Mouse (Mus musculus) midbrain, postnatal 0 days (tissue): ENCODE results near the gene Zdhhc8. TPM values are rescaled to one million over a fixed set of nuclear protein-coding genes. Genes with fewer than 3 reads are reported as not detected.

Source experiments
- ATAC-seq: fragments of 200-750 bp; cut with Nextera tagmentation; 2 replicates; pipeline ENCODE4 v1.8.0; 2017; ENCODE audit warnings: moderate number of reproducible peaks, mild to moderate bottlenecking, moderate TSS enrichment, moderate library complexity; ENCODE audit not compliant: low FRiP score
- DNase-seq: peaks from one replicate; pipeline ENCODE4 v3.0.0-alpha.2; 2015; ENCODE audit warnings: low spot score
- H3K27ac ChIP-seq: fragments of 300-500 bp; sonication (generic); 2 replicates; pipeline ENCODE4 v1.5.1; 2014; ENCODE audit warnings: low read depth, mild to moderate bottlenecking, low read length, mixed read lengths
- H3K27me3 ChIP-seq: fragments of 300-500 bp; sonication (generic); 2 replicates; pipeline ENCODE4 v1.6.1; 2014; ENCODE audit warnings: low read length, control low read depth, mixed read lengths; ENCODE audit not compliant: insufficient read depth
- H3K36me3 ChIP-seq: fragments of 300-500 bp; sonication (generic); 2 replicates; pipeline ENCODE4 v1.6.1; 2014; ENCODE audit warnings: low read length, control low read depth, mixed read lengths; ENCODE audit not compliant: insufficient read depth
- H3K4me1 ChIP-seq: fragments of 300-500 bp; sonication (generic); 2 replicates; pipeline ENCODE4 v1.6.1; 2014; ENCODE audit warnings: mild to moderate bottlenecking, control low read depth, antibody characterized with exemption, low read length, mixed read lengths; ENCODE audit not compliant: insufficient read depth
- H3K4me2 ChIP-seq: fragments of 300-500 bp; sonication (generic); 2 replicates; pipeline ENCODE4 v1.6.1; 2014; ENCODE audit warnings: low read depth, mild to moderate bottlenecking, low read length, mixed read lengths; ENCODE audit not compliant: poor library complexity, severe bottlenecking
- H3K4me3 ChIP-seq: fragments of 300-500 bp; sonication (generic); 2 replicates; pipeline ENCODE4 v1.5.1; 2014; ENCODE audit warnings: low read depth, mild to moderate bottlenecking, low read length, moderate library complexity
- H3K9ac ChIP-seq: fragments of 300-500 bp; sonication (generic); replicated peaks from 2 replicates; pipeline ENCODE4 v1.6.1; 2014; ENCODE audit warnings: mild to moderate bottlenecking, low read length, moderate library complexity, mixed read lengths; ENCODE audit not compliant: poor library complexity, severe bottlenecking
- H3K9me3 ChIP-seq: fragments of 300-500 bp; sonication (generic); 2 replicates; pipeline ENCODE4 v1.6.1; 2016; ENCODE audit warnings: low read length, control low read depth
- CTCF ChIP-seq: IDR thresholded peaks from 2 replicates; pipeline ENCODE4 v1.5.1; 2016; ENCODE audit warnings: antibody characterized with exemption, mild to moderate bottlenecking
- WGBS: fragments of 180-500 bp; shearing (Covaris S2); extraction: QIAGEN DNeasy Blood & Tissue Kit; methylation state at CpG from one replicate; pipeline ENCODE4 v1.1.7; 2014; 5-methylcytosine and 5-hydroxymethylcytosine counted together
- microRNA counts: library from miRNA; unstranded; fragments of <30 nt; microRNA quantifications from one replicate; lab custom pipeline; 2015
- microRNA-seq: library from miRNA; unstranded; fragments of <30 nt; microRNA quantifications from one replicate; pipeline ENCODE4, GENCODE M21; 2016; ENCODE audit warnings: borderline number of aligned reads
- polyA plus RNA-seq: library from polyadenylated mRNA; unstranded; fragments of >200 nt; fragmentation: Nextera tagmentation; extraction: Ambion mirVana; gene quantifications from 2 replicates; pipeline ENCODE4 v1.2.1, GENCODE M21; 2015
- total RNA-seq: library from RNA; depleted of rRNA; stranded (reverse); fragments of >200 nt; gene quantifications from 2 replicates; pipeline ENCODE4 v1.2.3, GENCODE M21; 2014; rRNA removed

The Zdhhc8 gene
- total and polyA plus RNA-seq, 2 experiments from 2014 or later: 13.8 to 41.2 TPM

GRCm38 (mm10) chr16:18175817-18176541 is 59.0 kb downstream of the Zdhhc8 start:
- H3K27ac ChIP-seq: no peak overlapping the region
- ATAC-seq (no peak), DNase-seq (no peak)
- no peaks in the 10 kb centered on the region for H3K36me3 ChIP-seq
- H3K9ac ChIP-seq: no peak overlapping the region
- no peaks in the 10 kb centered on the region for H3K27me3 ChIP-seq
- 62% methylated on average over 6 of the region's 6 CpGs for WGBS
- no peaks in the 10 kb centered on the region for H3K9me3 ChIP-seq
- no peak overlapping the region for H3K4me2 ChIP-seq
- H3K4me1 ChIP-seq: no peaks in the 10 kb centered on the region
- TF ChIP-seq CTCF: no peak
- H3K4me3 ChIP-seq: no peak overlapping the region

- TF ChIP-seq CTCF: no peak
- H3K27me3 ChIP-seq: no peaks in the 10 kb centered on the region
- DNase-seq: no peak
- no peaks in the 10 kb centered on the region for H3K36me3 ChIP-seq
- 57% methylated on average over 11 of the region's 11 CpGs for WGBS
- H3K9ac ChIP-seq: no peak overlapping the region
- no peaks in the 10 kb centered on the region for H3K4me1 ChIP-seq
- no peak overlapping the region for H3K27ac ChIP-seq
- no peaks in the 10 kb centered on the region for H3K9me3 ChIP-seq
- no peak overlapping the region for H3K4me3 ChIP-seq
- no peak overlapping the region for H3K4me2 ChIP-seq
- ATAC-seq: no peak
Measured at GRCm38 (mm10) chr16:18173788-18174187, 61.1 kb downstream of the Zdhhc8 start.

DNA sequence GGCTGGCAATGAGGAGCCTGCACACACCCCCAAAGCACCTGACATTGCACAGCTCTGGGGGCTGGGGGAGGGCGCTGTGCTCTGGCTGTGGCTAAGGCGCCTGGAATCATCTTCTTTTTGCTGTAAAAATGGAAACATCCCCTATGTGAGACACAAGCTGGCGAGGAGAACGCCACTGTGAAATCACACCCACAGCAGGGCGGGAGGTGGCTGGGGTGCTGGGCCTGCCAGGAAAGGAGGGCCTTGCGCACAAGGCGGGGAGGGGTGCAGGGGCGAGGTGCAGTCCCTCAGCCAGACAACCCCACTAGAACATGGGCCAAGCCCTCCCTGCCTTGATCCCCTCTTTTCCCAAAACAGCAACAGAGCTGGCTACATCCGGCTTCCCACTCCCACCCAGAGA is 61.7 kb downstream of the Zdhhc8 start:
- 77% methylated on average over 9 of the region's 9 CpGs for WGBS
- DNase-seq (no peak), ATAC-seq (no peak)
- no peaks in the 10 kb centered on the region for H3K9me3 ChIP-seq
- H3K4me3 ChIP-seq: no peak overlapping the region
- no peaks in the 10 kb centered on the region for H3K4me1 ChIP-seq
- no peak overlapping the region for H3K9ac ChIP-seq
- no peaks in the 10 kb centered on the region for H3K27me3 ChIP-seq
- no peak for TF ChIP-seq CTCF
- no peaks in the 10 kb centered on the region for H3K36me3 ChIP-seq
- H3K27ac ChIP-seq: 0 out of 2 replicates have a peak overlapping the region, but pooled peaks have one; percentile 8
- H3K4me2 ChIP-seq: no peak overlapping the region

DNA sequence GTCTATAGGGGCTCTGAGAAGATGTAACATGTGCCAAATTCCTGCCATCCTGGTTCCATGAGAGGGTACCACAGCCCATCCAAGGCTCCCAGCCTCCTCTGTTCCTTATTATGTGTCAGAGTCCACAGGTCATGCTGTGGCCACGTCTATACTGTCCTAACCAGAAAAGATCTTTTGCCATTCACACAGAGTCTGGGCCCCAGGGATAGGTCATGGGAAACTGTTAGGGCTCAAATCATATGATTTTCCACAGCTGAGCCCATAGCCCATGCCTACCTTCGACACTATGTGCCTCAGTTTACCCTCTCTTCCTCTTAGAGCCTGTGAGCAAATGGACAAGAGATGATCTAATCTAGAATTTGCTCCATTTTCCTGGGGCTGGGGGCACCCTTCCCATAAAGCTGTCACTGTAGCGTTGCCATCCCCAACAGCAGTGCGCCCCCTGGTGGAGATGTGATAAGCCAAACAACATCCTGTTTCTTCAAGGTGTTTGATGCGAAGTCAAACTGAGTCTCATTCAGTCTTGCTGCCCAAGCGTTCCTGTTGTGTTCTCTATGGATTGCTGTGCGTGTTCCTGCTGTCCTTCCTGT is 62.6 kb downstream of the Zdhhc8 start:
- H3K27me3 ChIP-seq: no peaks in the 10 kb centered on the region
- TF ChIP-seq CTCF: peak; percentile 93
- ATAC-seq (no peak), DNase-seq (peak; percentile 77)
- no peak overlapping the region for H3K4me3 ChIP-seq
- H3K4me2 ChIP-seq: no peak overlapping the region
- no peaks in the 10 kb centered on the region for H3K4me1 ChIP-seq
- no peak overlapping the region for H3K9ac ChIP-seq
- H3K36me3 ChIP-seq: no peaks in the 10 kb centered on the region
- WGBS: 10% methylated on average over 7 of the region's 7 CpGs
- H3K27ac ChIP-seq: no peak overlapping the region
- no peaks in the 10 kb centered on the region for H3K9me3 ChIP-seq

MicroRNA genes within 50 kb of the gene (microRNA counts, 519-probe panel; counts per million panel counts)
- microRNA mmu-miR-1306 (lab: Ali Mortazavi, UCI): 528 counts per million, percentile 58 among the panel's probes with 10 or more counts

Small RNAs within 50 kb of the gene (microRNA-seq; reads per million reads assigned to microRNA genes)
- gene Gm24572: not detected
- 122 reads per million, percentile 46 among the genes with 10 or more reads in this experiment for gene Mir1306

Other genes with a start within 250 kb of the Zdhhc8 start
- 64.0 and 68.5 TPM in 2 replicates for gene Dgcr6, start 182.3 kb downstream of the Zdhhc8 start, total RNA-seq
- gene Dgcr6, start 182.3 kb downstream of the Zdhhc8 start, polyA plus RNA-seq: 164 and 172 TPM in 2 replicates
- gene Prodh, start 144.9 kb downstream of the Zdhhc8 start, total RNA-seq: 11.1 and 14.8 TPM in 2 replicates
- 5.4 and 6.8 TPM in 2 replicates for gene Prodh, start 144.9 kb downstream of the Zdhhc8 start, polyA plus RNA-seq
- gene Rtn4r, start 107.5 kb downstream of the Zdhhc8 start, total RNA-seq: 39.6 and 71.7 TPM in 2 replicates
- 32.3 and 36.2 TPM in 2 replicates for gene Rtn4r, start 107.5 kb downstream of the Zdhhc8 start, polyA plus RNA-seq
- not detected in 2 replicates for gene Ccdc188, start 17.3 kb downstream of the Zdhhc8 start, total RNA-seq
- not detected in 2 replicates for gene Ccdc188, start 17.3 kb downstream of the Zdhhc8 start, polyA plus RNA-seq
- gene Trmt2a, start 13.5 kb upstream of the Zdhhc8 start, total RNA-seq: 55.5 and 57.4 TPM in 2 replicates
- 67.6 and 76.4 TPM in 2 replicates for gene Trmt2a, start 13.5 kb upstream of the Zdhhc8 start, polyA plus RNA-seq
- 170 and 192 TPM in 2 replicates for gene Ranbp1, start 13.6 kb upstream of the Zdhhc8 start, total RNA-seq
- 412 and 447 TPM in 2 replicates for gene Ranbp1, start 13.6 kb upstream of the Zdhhc8 start, polyA plus RNA-seq
- gene Gm49776, start 23.2 kb upstream of the Zdhhc8 start, total RNA-seq: 0.57 TPM in 1 of 2 replicates, not detected in the other
- 1.3 TPM in 1 of 2 replicates, not detected in the other for gene Gm49776, start 23.2 kb upstream of the Zdhhc8 start, polyA plus RNA-seq
- gene Dgcr8, start 54.1 kb upstream of the Zdhhc8 start, total RNA-seq: 40.3 and 46.7 TPM in 2 replicates
- gene Dgcr8, start 54.1 kb upstream of the Zdhhc8 start, polyA plus RNA-seq: 23.4 and 23.7 TPM in 2 replicates
- gene Tango2, start 113.0 kb upstream of the Zdhhc8 start, total RNA-seq: 40.3 and 44.1 TPM in 2 replicates
- 88.0 and 94.8 TPM in 2 replicates for gene Tango2, start 113.0 kb upstream of the Zdhhc8 start, polyA plus RNA-seq
- gene Arvcf, start 113.0 kb upstream of the Zdhhc8 start, total RNA-seq: 161 and 219 TPM in 2 replicates
- gene Arvcf, start 113.0 kb upstream of the Zdhhc8 start, polyA plus RNA-seq: 54.5 and 60.6 TPM in 2 replicates
- 13.3 and 22.9 TPM in 2 replicates for gene Txnrd2, start 191.2 kb upstream of the Zdhhc8 start, total RNA-seq
- gene Txnrd2, start 191.2 kb upstream of the Zdhhc8 start, polyA plus RNA-seq: 38.3 and 42.6 TPM in 2 replicates
- 62.3 and 74.6 TPM in 2 replicates for gene Comt, start 191.7 kb upstream of the Zdhhc8 start, total RNA-seq
- 95.0 and 103 TPM in 2 replicates for gene Comt, start 191.7 kb upstream of the Zdhhc8 start, polyA plus RNA-seq